Mouse (Mus musculus) limb, embryonic 10.5 days (tissue): Measurements from ENCODE around the gene Vmn2r7. TPM values are rescaled to one million over a fixed set of nuclear protein-coding genes. Genes with fewer than 3 reads are reported as not detected.
"Not testable (repeated sequence)": the region's sequence is repeated elsewhere in the genome, so short reads cannot be mapped to it uniquely, and the experiment has no call there.

Experiments used
- DNase-seq: peaks from one replicate; pipeline ENCODE4 v3.0.0-alpha.2; 2017; ENCODE audit warnings: low spot score
- H3K27ac ChIP-seq: fragments of 300-500 bp; sonication (generic); 2 replicates; pipeline ENCODE4 v1.5.1; 2016; ENCODE audit warnings: mild to moderate bottlenecking
- H3K27me3 ChIP-seq: fragments of 300-500 bp; sonication (generic); 2 replicates; pipeline ENCODE4 v1.6.1; 2016; ENCODE audit warnings: low read depth, mild to moderate bottlenecking; ENCODE audit not compliant: poor library complexity, severe bottlenecking
- H3K36me3 ChIP-seq: fragments of 300-500 bp; sonication (generic); 2 replicates; pipeline ENCODE4 v1.6.1; 2016; ENCODE audit warnings: mild to moderate bottlenecking, moderate library complexity
- H3K4me1 ChIP-seq: fragments of 300-500 bp; sonication (generic); 2 replicates; pipeline ENCODE4 v1.6.1; 2016
- H3K4me3 ChIP-seq: fragments of 300-500 bp; sonication (generic); 2 replicates; pipeline ENCODE4 v1.5.1; 2016; ENCODE audit warnings: mild to moderate bottlenecking, moderate library complexity
- H3K9me3 ChIP-seq: fragments of 300-500 bp; sonication (generic); replicated peaks from 2 replicates; pipeline ENCODE4 v1.6.1; 2016; ENCODE audit warnings: mild to moderate bottlenecking
- WGBS: fragments of 180-500 bp; shearing (Covaris S2); methylation state at CpG from one replicate; pipeline ENCODE4 v1.1.7; 2016; 5-methylcytosine and 5-hydroxymethylcytosine counted together
- polyA plus RNA-seq: library from polyadenylated mRNA; unstranded; fragments of >200 nt; fragmentation: Nextera tagmentation; extraction: Ambion mirVana; gene quantifications from 2 replicates; pipeline ENCODE4 v1.2.1, GENCODE M21; 2016

Vmn2r7 gene
- polyA plus RNA-seq = not detected in 2 replicates

DNA sequence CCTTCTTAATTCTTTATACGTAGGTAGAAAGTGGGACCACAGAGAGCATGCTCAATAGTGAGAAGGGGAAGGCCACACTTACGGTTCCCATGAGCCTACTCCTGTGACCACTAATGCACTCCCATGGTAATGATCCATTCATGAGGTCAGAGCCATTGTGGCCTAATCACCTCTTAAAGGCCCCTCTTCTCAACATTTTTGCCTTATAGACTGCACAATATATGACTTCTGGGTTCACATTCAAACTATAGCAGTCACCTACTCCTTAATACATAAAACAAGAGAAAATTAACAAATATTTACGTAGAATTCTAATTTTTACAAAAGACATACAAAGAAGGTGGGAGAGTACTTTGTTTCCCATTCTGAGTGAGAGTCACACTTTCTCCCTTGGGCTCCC, at the start of gene Vmn2r7:
Gene Vmn2r7 (minus strand): TSS at position 101 of the 400 bp plus-strand sequence.
- DNase-seq, H3K27me3 ChIP-seq, H3K36me3 ChIP-seq, H3K27ac ChIP-seq, H3K9me3 ChIP-seq, H3K4me3 ChIP-seq, H3K4me1 ChIP-seq: not testable (repeated sequence)
- 94% methylated on average over 3 of the region's 3 CpGs for WGBS

DNA sequence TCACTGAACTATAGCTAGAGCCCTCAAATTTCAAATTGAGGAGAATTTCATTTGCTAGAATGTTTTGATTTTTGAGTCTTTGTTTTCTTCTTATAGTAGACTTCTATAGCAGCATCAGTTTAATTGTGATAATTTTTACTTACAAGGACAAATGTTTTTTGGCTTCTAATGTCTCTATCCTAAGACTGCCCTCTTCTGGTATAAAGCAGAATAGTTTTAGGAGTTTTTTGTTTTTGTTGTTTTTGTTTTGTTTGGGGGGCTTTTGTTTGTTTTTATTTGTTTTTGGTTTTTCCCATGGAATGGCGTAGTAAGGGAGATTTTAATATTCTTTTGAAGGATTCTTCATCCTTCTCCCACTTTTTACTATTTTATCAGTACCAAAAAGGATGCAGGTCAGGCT, 45.2 kb upstream of the Vmn2r7 start:
- no peaks in the 10 kb centered on the region for H3K36me3 ChIP-seq
- H3K27ac ChIP-seq = no peak overlapping the region
- no peaks in the 10 kb centered on the region for H3K27me3 ChIP-seq
- H3K9me3 ChIP-seq = no peaks in the 10 kb centered on the region
- no peak for DNase-seq
- no peak overlapping the region for H3K4me3 ChIP-seq
- 50% methylated on average over 1 of the region's 1 CpGs for WGBS
- H3K4me1 ChIP-seq = no peaks in the 10 kb centered on the region

DNA sequence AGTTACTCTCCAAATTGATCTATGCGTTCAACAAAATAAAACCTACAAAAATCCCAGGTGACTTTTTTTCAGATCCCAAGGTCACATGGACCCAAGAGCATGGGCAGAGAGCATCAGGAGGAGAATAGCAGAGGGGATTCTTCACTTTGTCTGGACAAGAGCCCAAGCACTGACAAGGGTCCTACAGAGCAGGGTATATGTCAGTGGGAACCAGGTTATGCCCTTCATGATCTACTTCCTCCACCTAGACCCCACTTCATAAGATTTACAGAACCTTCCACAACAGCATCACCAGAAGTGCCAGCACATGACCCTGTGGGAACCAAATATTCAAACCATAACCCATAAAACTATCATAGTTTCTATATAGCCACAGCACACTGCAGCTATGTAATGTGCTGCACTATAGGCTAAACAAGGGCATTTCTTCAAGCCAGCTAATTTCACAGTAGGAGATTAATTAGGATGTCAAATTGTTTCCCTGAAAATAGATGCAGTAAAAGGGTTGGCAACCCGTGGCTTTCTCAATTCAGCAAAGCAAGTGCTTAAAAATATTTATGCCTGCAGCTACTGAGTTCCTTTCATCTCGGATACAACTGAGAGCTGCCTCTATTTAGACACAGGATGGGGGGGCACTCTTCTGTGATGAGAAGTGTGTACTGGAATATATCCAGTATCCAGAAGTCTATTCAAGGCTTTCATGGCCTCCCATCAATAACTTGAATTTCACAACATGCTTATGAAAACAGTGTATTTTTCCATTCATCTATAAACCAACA, 33.8 kb upstream of the Vmn2r7 start:
- no peak for DNase-seq
- no peaks in the 10 kb centered on the region for H3K9me3 ChIP-seq
- H3K4me1 ChIP-seq = no peaks in the 10 kb centered on the region
- no peak overlapping the region for H3K4me3 ChIP-seq
- no peak overlapping the region for H3K27ac ChIP-seq
- no peaks in the 10 kb centered on the region for H3K36me3 ChIP-seq
- 63% methylated on average over 3 of the region's 3 CpGs for WGBS
- H3K27me3 ChIP-seq = no peaks in the 10 kb centered on the region

DNA sequence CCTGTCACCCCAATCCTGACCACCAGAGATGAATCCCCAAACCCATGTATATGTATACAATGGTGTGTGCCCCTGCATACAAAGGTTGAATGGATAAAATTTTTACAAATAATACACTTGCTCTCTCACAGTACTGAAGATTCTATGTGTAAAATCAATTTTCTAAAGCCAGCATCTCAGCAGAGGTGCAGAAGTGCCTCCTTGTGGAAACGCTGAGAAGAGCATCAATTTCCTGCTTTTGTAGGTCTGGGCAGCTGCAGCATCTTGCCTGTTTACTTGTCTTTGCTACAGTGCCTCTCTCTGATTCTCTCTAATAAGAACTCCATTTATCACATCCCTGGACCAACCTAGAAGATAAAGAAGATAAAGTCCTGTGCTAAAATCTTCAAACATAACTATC, 32.1 kb upstream of the Vmn2r7 start:
- no peak overlapping the region for H3K27ac ChIP-seq
- H3K36me3 ChIP-seq = no peaks in the 10 kb centered on the region
- WGBS = 42% methylated on average over 1 of the region's 1 CpGs
- no peak for DNase-seq
- no peak overlapping the region for H3K4me3 ChIP-seq
- no peaks in the 10 kb centered on the region for H3K4me1 ChIP-seq
- H3K27me3 ChIP-seq = no peaks in the 10 kb centered on the region
- H3K9me3 ChIP-seq = no peaks in the 10 kb centered on the region

DNA sequence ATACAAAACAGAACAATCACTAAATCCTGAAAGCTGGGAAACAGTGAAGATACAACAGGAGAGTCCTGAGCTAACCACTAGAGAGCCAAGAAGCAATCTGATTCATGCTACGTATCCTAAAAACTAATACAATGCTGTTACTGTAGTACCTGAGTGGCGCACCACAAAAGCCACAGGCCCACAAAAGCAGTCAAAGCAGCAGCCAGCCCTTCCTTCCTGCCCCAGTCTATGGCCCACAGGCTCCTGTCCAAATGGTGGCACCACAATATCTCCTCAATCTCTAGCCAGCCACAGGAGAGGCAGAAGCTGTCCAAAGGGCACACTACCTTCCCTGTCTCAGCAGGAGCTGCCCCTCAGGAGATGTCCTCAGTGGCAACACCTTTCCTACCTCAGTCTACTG, 1.7 kb downstream of the Vmn2r7 start:
- Histone ChIP-seq H3K4me1 (no peaks in the 10 kb centered on the region), H3K27me3 (no peaks in the 10 kb centered on the region), H3K4me3 (no peak overlapping the region), H3K9me3 (no peaks in the 10 kb centered on the region), H3K27ac (no peak overlapping the region), H3K36me3 (no peaks in the 10 kb centered on the region)
- 94% methylated on average over 2 of the region's 2 CpGs for WGBS
- DNase-seq = no peak

DNA sequence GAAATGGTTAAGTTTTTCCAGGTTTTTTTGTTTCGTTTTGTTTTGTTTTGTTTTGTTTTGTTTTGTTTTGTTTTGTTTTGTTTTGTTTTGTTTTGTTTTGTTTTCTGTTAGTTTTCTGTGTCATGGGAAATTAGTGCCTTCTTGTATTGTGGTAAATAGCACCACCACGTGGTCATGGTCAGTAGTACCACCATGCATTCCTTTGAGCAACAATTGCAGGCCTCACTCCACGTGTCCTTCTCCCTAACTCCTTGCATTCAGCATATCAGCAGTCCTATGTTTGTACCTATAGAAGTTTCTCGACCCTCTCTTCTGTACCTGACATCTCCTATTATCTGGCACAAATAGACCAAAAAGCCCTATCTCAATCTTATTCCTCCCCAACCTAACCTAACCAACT, 2.3 kb downstream of the Vmn2r7 start:
- Histone ChIP-seq H3K36me3 (no peaks in the 10 kb centered on the region), H3K27me3 (no peaks in the 10 kb centered on the region), H3K4me3 (no peak overlapping the region), H3K4me1 (no peaks in the 10 kb centered on the region), H3K27ac (no peak overlapping the region), H3K9me3 (no peaks in the 10 kb centered on the region)
- DNase-seq = peak; percentile 51
- WGBS = 21% methylated on average over 4 of the region's 4 CpGs

DNA sequence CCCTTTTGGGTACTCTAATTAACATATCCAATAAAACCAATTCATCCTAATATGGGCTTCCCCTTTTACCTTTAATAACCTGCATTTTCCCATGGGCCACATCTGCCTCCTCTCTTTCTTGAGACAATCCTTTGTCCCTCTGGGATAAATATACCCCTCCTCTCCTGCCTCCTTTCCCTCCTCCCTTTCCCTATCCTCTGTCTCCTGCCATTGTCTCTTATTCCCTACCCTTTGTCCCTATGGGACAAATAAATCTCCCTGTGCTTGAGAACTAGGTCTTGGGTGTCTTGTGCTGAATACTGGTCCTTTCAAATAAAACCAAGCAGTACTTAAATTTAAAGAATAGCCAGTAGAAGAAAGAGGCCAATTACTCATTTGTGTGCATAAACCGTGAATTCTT, 13.4 kb downstream of the Vmn2r7 start:
- Histone ChIP-seq H3K9me3 (no peaks in the 10 kb centered on the region), H3K36me3 (no peaks in the 10 kb centered on the region), H3K4me1 (no peaks in the 10 kb centered on the region), H3K27me3 (no peaks in the 10 kb centered on the region), H3K27ac (no peak overlapping the region), H3K4me3 (no peak overlapping the region)
- 84% methylated on average over 1 of the region's 1 CpGs for WGBS
- no peak for DNase-seq

DNA sequence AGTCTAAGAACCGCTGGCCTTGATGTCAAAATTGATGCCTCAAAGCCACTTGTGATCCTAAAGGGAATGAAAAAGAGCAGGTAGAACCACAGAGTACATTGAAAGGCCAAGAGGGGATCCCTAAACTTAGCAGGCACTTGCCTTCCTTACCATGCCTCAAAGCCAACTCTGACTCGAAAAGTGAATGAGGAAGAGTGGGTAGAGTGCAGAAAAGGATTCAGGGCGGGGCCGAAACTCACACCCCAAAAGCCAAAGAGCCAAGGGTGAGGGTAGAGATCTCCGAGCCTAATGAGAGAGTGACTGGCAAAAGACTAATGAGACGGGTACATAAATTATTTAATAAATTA, 53.3 kb downstream of the Vmn2r7 start:
- no peak overlapping the region for H3K4me3 ChIP-seq
- WGBS = 56% methylated on average over 6 of the region's 6 CpGs
- H3K27me3 ChIP-seq = no peaks in the 10 kb centered on the region
- no peaks in the 10 kb centered on the region for H3K36me3 ChIP-seq
- no peak overlapping the region for H3K27ac ChIP-seq
- H3K9me3 ChIP-seq = no peaks in the 10 kb centered on the region
- no peak for DNase-seq
- H3K4me1 ChIP-seq = no peaks in the 10 kb centered on the region

DNA sequence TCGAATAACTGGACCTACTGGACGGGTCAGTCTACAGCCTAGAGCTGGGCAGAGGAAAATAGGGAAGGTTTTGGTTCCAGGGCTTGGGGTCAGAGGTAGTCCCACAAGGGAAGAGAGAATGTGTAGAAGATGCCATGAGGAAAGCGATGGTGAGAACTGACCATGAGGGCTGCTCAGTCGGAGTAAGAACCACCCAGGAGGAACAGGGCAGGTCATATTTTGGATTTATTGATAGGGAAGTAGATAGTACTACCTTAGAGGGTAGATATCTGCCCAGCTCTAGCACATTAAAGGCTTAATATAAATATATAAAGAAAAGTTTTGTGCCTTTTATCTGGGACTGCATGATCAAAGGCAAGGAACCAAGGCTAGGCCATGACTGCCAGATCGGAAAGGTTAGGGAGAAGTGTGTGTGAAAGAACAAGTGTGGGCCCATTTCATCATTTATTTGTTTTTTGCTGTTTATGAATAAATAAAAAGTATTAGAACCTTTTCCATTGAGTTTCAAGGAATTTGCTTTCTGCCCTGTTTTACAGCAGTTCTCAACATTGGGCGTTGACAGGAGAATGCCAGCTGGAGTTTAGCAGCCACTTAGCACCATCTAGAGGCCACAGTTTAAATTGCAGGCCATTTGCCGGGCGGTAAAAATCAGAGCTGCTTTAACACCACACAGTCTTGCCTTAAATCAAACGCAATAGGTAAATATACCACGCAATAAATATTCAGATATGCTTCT, 53.9 kb downstream of the Vmn2r7 start:
- WGBS = 55% methylated on average over 10 of the region's 10 CpGs
- no peaks in the 10 kb centered on the region for H3K27me3 ChIP-seq
- H3K36me3 ChIP-seq = no peaks in the 10 kb centered on the region
- no peak overlapping the region for H3K4me3 ChIP-seq
- no peak overlapping the region for H3K27ac ChIP-seq
- no peaks in the 10 kb centered on the region for H3K4me1 ChIP-seq
- peak; percentile 66 for DNase-seq
- H3K9me3 ChIP-seq = no peaks in the 10 kb centered on the region

DNA sequence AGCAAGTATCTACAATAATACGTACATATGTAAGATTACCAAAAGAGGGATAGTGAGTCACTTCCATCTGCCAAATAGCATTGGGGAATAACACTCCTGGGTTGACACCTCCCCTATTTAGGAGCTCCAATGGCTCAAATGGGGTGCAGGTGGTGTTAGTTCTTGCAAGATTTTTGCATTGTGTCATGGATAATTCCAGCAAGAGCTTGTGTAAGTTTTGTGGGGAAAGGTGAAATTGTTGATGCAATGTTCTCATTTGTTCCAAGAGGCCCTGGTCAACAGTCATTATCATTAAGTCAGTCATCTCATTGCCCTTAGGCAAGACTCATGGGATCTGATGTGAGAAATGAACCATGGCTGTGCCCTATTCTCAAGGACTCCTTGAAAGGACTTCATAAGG, 61.7 kb downstream of the Vmn2r7 start:
- Histone ChIP-seq H3K36me3 (no peaks in the 10 kb centered on the region), H3K27ac (no peak overlapping the region), H3K4me3 (no peak overlapping the region), H3K4me1 (no peaks in the 10 kb centered on the region), H3K9me3 (no peaks in the 10 kb centered on the region), H3K27me3 (no peaks in the 10 kb centered on the region)
- DNase-seq = no peak
- WGBS = 94% methylated on average over 1 of the region's 1 CpGs

DNA sequence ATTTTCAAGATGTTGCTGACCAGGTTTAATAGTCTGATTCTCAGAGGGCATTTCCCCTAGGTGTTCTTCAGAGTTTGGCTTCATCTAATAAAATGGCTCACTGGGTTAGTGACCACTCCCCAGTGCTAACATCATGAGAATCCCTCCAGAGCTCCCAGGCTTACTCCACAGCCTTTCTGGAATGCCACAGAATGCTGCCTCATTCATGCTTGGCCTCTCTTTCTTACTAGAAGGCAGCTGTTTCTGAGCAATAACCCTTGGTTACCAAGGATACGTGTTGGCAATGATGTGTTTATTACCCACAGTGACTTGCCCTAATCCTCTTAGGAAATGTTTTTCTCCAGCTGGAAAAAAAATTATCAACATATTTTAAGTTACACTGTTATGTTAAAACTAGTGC, 72.4 kb downstream of the Vmn2r7 start:
- Histone ChIP-seq H3K4me3 (no peak overlapping the region), H3K27me3 (no peaks in the 10 kb centered on the region), H3K4me1 (no peaks in the 10 kb centered on the region), H3K36me3 (no peaks in the 10 kb centered on the region), H3K9me3 (no peaks in the 10 kb centered on the region), H3K27ac (no peak overlapping the region)
- 72% methylated on average over 1 of the region's 1 CpGs for WGBS
- no peak for DNase-seq

DNA sequence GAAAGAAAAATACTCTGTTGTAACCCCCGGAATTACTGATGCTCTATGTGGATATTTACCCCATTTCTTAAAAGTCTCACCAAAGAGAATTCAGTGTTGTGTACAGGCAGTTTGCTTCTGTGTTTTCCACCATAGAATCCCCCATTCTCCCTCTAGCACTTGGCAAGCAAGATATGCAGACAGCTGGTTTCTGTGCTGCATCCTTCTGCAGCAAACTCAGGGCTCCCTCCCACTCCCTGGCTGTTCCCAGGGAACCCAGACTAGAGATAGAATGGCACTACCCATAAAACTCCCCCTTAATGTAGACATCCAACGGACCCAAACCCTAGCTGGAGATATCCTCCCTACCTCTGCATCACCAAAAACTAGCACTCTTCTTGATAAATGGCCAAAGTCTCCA, 88.4 kb downstream of the Vmn2r7 start:
- Histone ChIP-seq H3K36me3 (no peaks in the 10 kb centered on the region), H3K4me3 (no peak overlapping the region), H3K9me3 (no peaks in the 10 kb centered on the region), H3K27ac (no peak overlapping the region), H3K4me1 (no peaks in the 10 kb centered on the region), H3K27me3 (no peaks in the 10 kb centered on the region)
- 84% methylated on average over 2 of the region's 2 CpGs for WGBS
- DNase-seq = no peak

DNA sequence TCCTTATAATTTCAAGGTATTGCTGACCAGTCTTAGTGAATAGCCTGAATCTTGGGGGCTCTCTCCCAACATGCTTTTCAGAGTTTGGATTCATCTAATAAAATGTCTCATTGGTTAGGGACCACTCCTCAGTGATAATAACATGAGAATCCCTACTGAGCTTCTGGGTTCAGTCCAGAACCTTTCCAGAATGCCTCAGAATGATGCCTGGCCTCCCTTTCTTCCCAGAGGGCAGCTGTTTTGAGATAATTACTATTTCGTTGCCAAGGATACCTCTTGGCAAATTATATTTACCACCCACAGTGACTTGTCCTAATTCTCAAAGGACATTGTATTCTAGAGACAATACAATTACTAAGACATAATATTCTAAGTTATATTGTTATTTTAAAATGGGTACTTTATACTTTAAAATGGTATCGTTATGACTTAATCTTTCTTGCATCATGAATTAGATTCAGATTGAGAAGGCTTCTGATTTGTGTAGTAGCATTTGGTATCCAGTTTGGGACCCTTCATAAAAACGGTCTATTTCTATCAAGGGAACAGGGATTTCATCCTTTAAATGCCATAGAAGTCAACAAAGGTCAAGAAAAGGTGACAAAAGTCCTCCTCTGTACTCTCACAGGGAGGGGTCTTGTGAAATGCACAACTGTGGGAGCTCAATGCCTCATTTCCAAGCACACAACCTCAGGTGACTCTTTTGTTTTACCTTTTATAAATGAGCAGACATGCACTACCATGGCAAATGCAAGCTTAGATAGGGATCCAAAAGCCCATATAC, 117.2 kb downstream of the Vmn2r7 start:
- not testable (repeated sequence) for H3K4me1 ChIP-seq, H3K27ac ChIP-seq, DNase-seq, H3K4me3 ChIP-seq, H3K27me3 ChIP-seq, H3K36me3 ChIP-seq, H3K9me3 ChIP-seq
- WGBS = 82% methylated on average over 3 of the region's 3 CpGs
